Mouse (Mus musculus) midbrain, embryonic 12.5 days (tissue): ENCODE results near the gene Prim2. TPM values are rescaled to one million over a fixed set of nuclear protein-coding genes. Genes with fewer than 3 reads are reported as not detected.
"Not testable (repeated sequence)": the region's sequence is repeated elsewhere in the genome, so short reads cannot be mapped to it uniquely, and the experiment has no call there.

Source experiments
- ATAC-seq: fragments of 200-750 bp; cut with Nextera tagmentation; 2 replicates; pipeline ENCODE4 v1.8.0; 2017; ENCODE audit warnings: low read depth, moderate TSS enrichment, moderate library complexity; ENCODE audit not compliant: low FRiP score
- H3K27ac ChIP-seq: fragments of 300-500 bp; sonication (generic); replicated peaks from 2 replicates; pipeline ENCODE4 v1.5.1; 2016; ENCODE audit warnings: mild to moderate bottlenecking
- H3K27me3 ChIP-seq: fragments of 300-500 bp; sonication (generic); 2 replicates; pipeline ENCODE4 v1.6.1; 2016; ENCODE audit warnings: mild to moderate bottlenecking
- H3K36me3 ChIP-seq: fragments of 300-500 bp; sonication (generic); 2 replicates; pipeline ENCODE4 v1.6.1; 2016
- H3K4me1 ChIP-seq: fragments of 300-500 bp; sonication (generic); 2 replicates; pipeline ENCODE4 v1.6.1; 2016
- H3K4me2 ChIP-seq: fragments of 300-500 bp; sonication (generic); replicated peaks from 2 replicates; pipeline ENCODE4 v1.6.1; 2016; ENCODE audit warnings: mild to moderate bottlenecking, moderate library complexity
- H3K4me3 ChIP-seq: fragments of 300-500 bp; sonication (generic); 2 replicates; pipeline ENCODE4 v1.5.1; 2016; ENCODE audit warnings: mild to moderate bottlenecking
- H3K9ac ChIP-seq: fragments of 300-500 bp; sonication (generic); replicated peaks from 2 replicates; pipeline ENCODE4 v1.6.1; 2016; ENCODE audit warnings: mild to moderate bottlenecking, moderate library complexity
- H3K9me3 ChIP-seq: fragments of 300-500 bp; sonication (generic); 2 replicates; pipeline ENCODE4 v1.6.1; 2016; ENCODE audit warnings: mild to moderate bottlenecking
- WGBS: fragments of 180-500 bp; shearing (Covaris S2); methylation state at CpG from one replicate; pipeline ENCODE4 v1.1.7; 2016; 5-methylcytosine and 5-hydroxymethylcytosine counted together
- polyA plus RNA-seq: library from polyadenylated mRNA; unstranded; fragments of >200 nt; fragmentation: Nextera tagmentation; extraction: Ambion mirVana; gene quantifications from 2 replicates; pipeline ENCODE4 v1.2.1, GENCODE M21; 2016

Prim2 gene
- polyA plus RNA-seq, 1 experiment from 2014 or later, result 40.3 TPM

GRCm38 (mm10) chr1:33649021-33649420, 20.6 kb downstream of the Prim2 start:
- Histone ChIP-seq H3K27me3 (no peaks in the 10 kb centered on the region), H3K36me3 (peaks cover 18% of the 10 kb centered on the region), H3K4me1 (no peaks in the 10 kb centered on the region), H3K9me3 (no peaks in the 10 kb centered on the region), H3K9ac (no peak overlapping the region), H3K4me2 (no peak overlapping the region), H3K27ac (no peak overlapping the region), H3K4me3 (no peak overlapping the region)
- no peak for ATAC-seq
- 97% methylated on average over 4 of the region's 4 CpGs for WGBS

GRCm38 (mm10) chr1:33647661-33648060, 21.9 kb downstream of the Prim2 start:
- Histone ChIP-seq H3K36me3 (peaks cover 21% of the 10 kb centered on the region), H3K4me1 (no peaks in the 10 kb centered on the region), H3K27me3 (no peaks in the 10 kb centered on the region), H3K4me3 (no peak overlapping the region), H3K27ac (no peak overlapping the region), H3K9ac (no peak overlapping the region), H3K4me2 (no peak overlapping the region), H3K9me3 (no peaks in the 10 kb centered on the region)
- 88% methylated on average over 4 of the region's 4 CpGs for WGBS
- no peak for ATAC-seq

- ATAC-seq, result peak; percentile 64; the same call in 1 of the 2 replicates
- no peak overlapping the region for H3K27ac ChIP-seq
Measured at GRCm38 (mm10) chr1:33647173-33647572, 22.4 kb downstream of the Prim2 start.

GRCm38 (mm10) chr1:33645689-33646088, 23.9 kb downstream of the Prim2 start:
- WGBS, result 86% methylated on average over 1 of the region's 1 CpGs
- Histone ChIP-seq H3K9me3 (no peaks in the 10 kb centered on the region), H3K4me1 (no peaks in the 10 kb centered on the region), H3K4me2 (no peak overlapping the region), H3K36me3 (peaks cover 19% of the 10 kb centered on the region), H3K27me3 (no peaks in the 10 kb centered on the region), H3K27ac (no peak overlapping the region), H3K4me3 (no peak overlapping the region), H3K9ac (no peak overlapping the region)
- ATAC-seq, result no peak

More at GRCm38 (mm10) chr1:33647173-33647572, 22.4 kb downstream of the Prim2 start:
- Histone ChIP-seq H3K9me3 (no peaks in the 10 kb centered on the region), H3K27me3 (no peaks in the 10 kb centered on the region), H3K36me3 (peaks cover 24% of the 10 kb centered on the region), H3K4me1 (no peaks in the 10 kb centered on the region), H3K4me2 (no peak overlapping the region), H3K9ac (no peak overlapping the region), H3K4me3 (no peak overlapping the region)
- 85% methylated on average over 4 of the region's 4 CpGs for WGBS

- Histone ChIP-seq H3K4me2 (no peak overlapping the region), H3K9ac (no peak overlapping the region), H3K9me3 (no peaks in the 10 kb centered on the region), H3K4me3 (no peak overlapping the region), H3K27ac (no peak overlapping the region), H3K36me3 (peaks cover 39% of the 10 kb centered on the region), H3K4me1 (no peaks in the 10 kb centered on the region), H3K27me3 (no peaks in the 10 kb centered on the region)
- ATAC-seq, result no peak
- WGBS, result 87% methylated on average over 2 of the region's 2 CpGs
Measured at GRCm38 (mm10) chr1:33641139-33641538, 28.5 kb downstream of the Prim2 start.

- Histone ChIP-seq H3K9me3 (no peaks in the 10 kb centered on the region), H3K27me3 (no peaks in the 10 kb centered on the region), H3K36me3 (peaks cover 39% of the 10 kb centered on the region), H3K4me1 (no peaks in the 10 kb centered on the region), H3K27ac (no peak overlapping the region), H3K4me2 (no peak overlapping the region), H3K4me3 (no peak overlapping the region), H3K9ac (no peak overlapping the region)
- 93% methylated on average over 5 of the region's 5 CpGs for WGBS
- ATAC-seq, result no peak
Measured at GRCm38 (mm10) chr1:33640089-33640488, 29.5 kb downstream of the Prim2 start.

- Histone ChIP-seq H3K36me3 (peaks cover 39% of the 10 kb centered on the region), H3K4me2 (no peak overlapping the region), H3K4me1 (no peaks in the 10 kb centered on the region), H3K27me3 (no peaks in the 10 kb centered on the region), H3K9me3 (no peaks in the 10 kb centered on the region), H3K27ac (no peak overlapping the region), H3K4me3 (no peak overlapping the region), H3K9ac (no peak overlapping the region)
- 91% methylated on average over 7 of the region's 7 CpGs for WGBS
- ATAC-seq, result no peak
Measured at GRCm38 (mm10) chr1:33639234-33639633, 30.4 kb downstream of the Prim2 start.

- no peak overlapping the region for H3K4me3 ChIP-seq
- peaks cover 47% of the 10 kb centered on the region for H3K36me3 ChIP-seq
- H3K27ac ChIP-seq, result no peak overlapping the region
- no peak overlapping the region for H3K4me2 ChIP-seq
- H3K4me1 ChIP-seq, result no peaks in the 10 kb centered on the region
- no peak overlapping the region for H3K9ac ChIP-seq
- ATAC-seq, result no peak
- H3K9me3 ChIP-seq, result no peaks in the 10 kb centered on the region
- H3K27me3 ChIP-seq, result no peaks in the 10 kb centered on the region
- WGBS, result 98% methylated on average over 14 of the region's 14 CpGs
Measured at GRCm38 (mm10) chr1:33637827-33638226, 31.8 kb downstream of the Prim2 start.

GRCm38 (mm10) chr1:33636421-33637195, 33.0 kb downstream of the Prim2 start:
- no peak overlapping the region for H3K9ac ChIP-seq
- H3K27me3 ChIP-seq, result no peaks in the 10 kb centered on the region
- H3K4me3 ChIP-seq, result no peak overlapping the region
- peaks cover 42% of the 10 kb centered on the region for H3K36me3 ChIP-seq
- no peaks in the 10 kb centered on the region for H3K4me1 ChIP-seq
- H3K27ac ChIP-seq, result no peak overlapping the region
- WGBS, result 88% methylated on average over 10 of the region's 10 CpGs
- ATAC-seq, result no peak
- no peak overlapping the region for H3K4me2 ChIP-seq
- H3K9me3 ChIP-seq, result no peaks in the 10 kb centered on the region

- H3K27me3 ChIP-seq, H3K9ac ChIP-seq, H3K4me2 ChIP-seq, ATAC-seq, H3K4me3 ChIP-seq, H3K4me1 ChIP-seq, H3K9me3 ChIP-seq, H3K27ac ChIP-seq: not testable (repeated sequence)
- peaks cover 31% of the 10 kb centered on the region for H3K36me3 ChIP-seq
- 85% methylated on average over 1 of the region's 1 CpGs for WGBS
Measured at GRCm38 (mm10) chr1:33631002-33631618, 38.5 kb downstream of the Prim2 start.

GRCm38 (mm10) chr1:33627803-33628202, 41.8 kb downstream of the Prim2 start:
- Histone ChIP-seq H3K36me3 (peaks cover 28% of the 10 kb centered on the region), H3K27me3 (no peaks in the 10 kb centered on the region), H3K9me3 (no peaks in the 10 kb centered on the region), H3K27ac (no peak overlapping the region), H3K4me3 (no peak overlapping the region), H3K4me1 (no peaks in the 10 kb centered on the region), H3K9ac (no peak overlapping the region), H3K4me2 (no peak overlapping the region)
- 89% methylated on average over 6 of the region's 6 CpGs for whole genome bisulfite sequencing
- ATAC-seq, result no peak

- WGBS, result 90% methylated on average over 2 of the region's 2 CpGs
- H3K36me3 ChIP-seq, result peaks cover 23% of the 10 kb centered on the region; the same call in 1 of the 2 replicates
Measured at GRCm38 (mm10) chr1:33627070-33627469, 42.5 kb downstream of the Prim2 start.

More at GRCm38 (mm10) chr1:33627070-33627469, 42.5 kb downstream of the Prim2 start:
- no peak for ATAC-seq
- Histone ChIP-seq H3K4me2 (no peak overlapping the region), H3K27me3 (no peaks in the 10 kb centered on the region), H3K9me3 (no peaks in the 10 kb centered on the region), H3K4me3 (no peak overlapping the region), H3K9ac (no peak overlapping the region), H3K4me1 (no peaks in the 10 kb centered on the region), H3K27ac (no peak overlapping the region)
